Mouse (Mus musculus): Measurements from ENCODE around the gene Gm27021. TPM values are rescaled to one million over a fixed set of nuclear protein-coding genes. Genes with fewer than 3 reads are reported as not detected.
A peak's percentile ranks its signal among the peaks of the same experiment; 100 is the strongest.

Gm27021 gene
- polyA plus RNA-seq, 1 experiment from 2014 or later = 1.9 TPM

DNA sequence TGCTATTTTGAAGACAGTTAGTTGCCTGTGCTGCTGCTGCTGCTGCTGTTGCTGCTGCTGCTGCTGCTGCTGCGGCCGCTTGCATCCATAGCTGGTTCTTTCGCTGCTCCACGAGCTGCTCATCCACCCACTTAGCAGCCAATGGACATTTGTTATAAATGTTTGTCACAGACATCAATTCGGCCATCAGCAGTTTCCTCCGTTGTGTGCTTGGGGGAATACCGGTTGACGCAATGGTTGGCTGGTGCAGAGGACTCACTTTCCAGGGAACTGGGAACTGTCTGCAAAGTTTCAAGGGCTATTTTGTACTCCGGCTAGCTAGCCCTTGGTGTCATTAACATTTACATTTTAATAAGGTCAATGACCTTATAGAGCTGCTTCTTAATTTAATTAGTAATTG, 36.3 kb upstream of the Gm27021 start:
- no peak for ATAC-seq
- H3K4me2 ChIP-seq (replicated peaks; ENCODE audit: low read depth) = no peak overlapping the region
- no peaks in the 10 kb centered on the region for H3K9me3 ChIP-seq (ENCODE audit: control insufficient read depth)
- no peak overlapping the region for H3K9ac ChIP-seq (ENCODE audit: low read depth, low read length)
- H3K4me3 ChIP-seq (ENCODE audit: low read depth, low read length) = no peak overlapping the region
- no peak for TF ChIP-seq CTCF (IDR thresholded peaks at IDR 0.05; ENCODE audit: low read depth)
- H3K36me3 ChIP-seq (ENCODE audit: control insufficient read depth, insufficient read depth) = no peaks in the 10 kb centered on the region
- WGBS = 52% methylated on average over 9 of the region's 9 CpGs
- H3K4me1 ChIP-seq (replicated peaks; ENCODE audit: control insufficient read depth, insufficient read depth, low read length) = peaks cover 4% of the 10 kb centered on the region
- no peak overlapping the region for H3K27ac ChIP-seq (ENCODE audit: low read depth, low read length)
- H3K27me3 ChIP-seq (replicated peaks; ENCODE audit: control insufficient read depth, insufficient read depth, low read length) = no peaks in the 10 kb centered on the region

DNA sequence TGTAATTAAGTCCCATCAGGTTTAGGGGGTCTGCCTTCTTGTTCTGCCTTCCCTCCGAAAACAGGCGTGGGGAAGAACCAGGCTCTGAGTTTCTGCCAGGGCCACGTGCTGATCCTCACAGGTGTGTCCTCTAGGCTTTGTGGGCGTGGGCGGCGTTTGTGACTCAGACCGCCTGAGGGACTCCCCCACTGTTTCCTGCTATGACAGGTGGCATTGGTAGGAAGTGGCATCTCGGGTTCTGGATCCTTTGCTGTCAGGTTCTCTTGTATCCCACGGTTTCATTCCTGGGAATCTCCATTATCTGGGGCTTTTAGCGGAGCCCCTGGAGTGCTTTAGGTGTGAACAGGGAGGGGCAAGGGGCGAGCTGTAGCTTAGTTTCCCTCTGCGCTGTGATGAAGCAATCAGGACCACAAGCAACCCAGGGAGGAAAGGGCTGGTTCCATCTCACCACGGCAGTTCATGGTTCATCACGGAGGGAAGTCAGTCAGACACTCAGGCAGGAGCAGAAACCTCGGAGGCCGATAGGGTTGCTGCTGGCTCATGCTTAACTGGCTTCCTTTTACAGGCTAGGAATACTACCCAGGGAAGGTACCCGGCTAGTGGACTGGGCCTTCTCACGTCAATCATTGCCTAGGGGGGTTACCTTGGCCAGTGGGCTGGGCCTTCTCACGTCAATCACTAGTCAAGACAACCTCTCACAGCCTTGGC, 34.0 kb upstream of the Gm27021 start:
- Histone ChIP-seq H3K36me3 (ENCODE audit: control insufficient read depth, insufficient read depth) (no peaks in the 10 kb centered on the region), H3K4me1 (replicated peaks; ENCODE audit: control insufficient read depth, insufficient read depth, low read length) (peaks cover 4% of the 10 kb centered on the region), H3K9me3 (ENCODE audit: control insufficient read depth) (no peaks in the 10 kb centered on the region), H3K27me3 (replicated peaks; ENCODE audit: control insufficient read depth, insufficient read depth, low read length) (no peaks in the 10 kb centered on the region), H3K9ac (ENCODE audit: low read depth, low read length) (no peak overlapping the region), H3K27ac (ENCODE audit: low read depth, low read length) (peak overlapping the region; percentile 36), H3K4me2 (replicated peaks; ENCODE audit: low read depth) (0 out of 2 replicates have a peak overlapping the region, but pooled peaks have one; percentile 18), H3K4me3 (ENCODE audit: low read depth, low read length) (no peak overlapping the region)
- WGBS = 37% methylated on average over 19 of the region's 19 CpGs
- TF ChIP-seq CTCF (IDR thresholded peaks at IDR 0.05; ENCODE audit: low read depth) = no peak
- ATAC-seq = peak; percentile 88

DNA sequence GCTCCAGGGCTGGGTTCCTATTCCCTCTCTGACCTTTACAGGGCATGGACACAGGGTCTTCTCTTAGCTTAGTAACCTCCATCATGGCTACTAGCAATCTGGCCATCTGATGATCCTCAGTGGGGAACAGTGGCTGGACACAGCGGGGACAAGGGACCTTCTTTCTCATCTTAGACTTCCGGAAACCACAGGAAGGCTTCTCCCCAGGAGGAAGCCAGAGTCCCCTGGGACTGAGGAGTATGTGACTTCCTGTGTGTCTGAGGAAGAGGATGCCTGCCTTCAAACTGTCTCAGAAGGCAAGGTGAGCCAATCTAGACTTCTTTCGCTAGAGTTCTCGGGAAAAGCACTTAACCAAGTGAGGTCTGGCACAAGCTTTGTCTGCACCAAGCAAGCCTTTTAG, 32.2 kb upstream of the Gm27021 start:
- Histone ChIP-seq H3K9me3 (ENCODE audit: control insufficient read depth) (no peaks in the 10 kb centered on the region), H3K9ac (ENCODE audit: low read depth, low read length) (no peak overlapping the region), H3K27me3 (replicated peaks; ENCODE audit: control insufficient read depth, insufficient read depth, low read length) (no peaks in the 10 kb centered on the region), H3K4me3 (ENCODE audit: low read depth, low read length) (no peak overlapping the region), H3K27ac (ENCODE audit: low read depth, low read length) (no peak overlapping the region), H3K4me2 (replicated peaks; ENCODE audit: low read depth) (no peak overlapping the region), H3K36me3 (ENCODE audit: control insufficient read depth, insufficient read depth) (no peaks in the 10 kb centered on the region), H3K4me1 (replicated peaks; ENCODE audit: control insufficient read depth, insufficient read depth, low read length) (peaks cover 4% of the 10 kb centered on the region)
- no peak for ATAC-seq
- 87% methylated on average over 4 of the region's 4 CpGs for WGBS
- TF ChIP-seq CTCF (IDR thresholded peaks at IDR 0.05; ENCODE audit: low read depth) = no peak

DNA sequence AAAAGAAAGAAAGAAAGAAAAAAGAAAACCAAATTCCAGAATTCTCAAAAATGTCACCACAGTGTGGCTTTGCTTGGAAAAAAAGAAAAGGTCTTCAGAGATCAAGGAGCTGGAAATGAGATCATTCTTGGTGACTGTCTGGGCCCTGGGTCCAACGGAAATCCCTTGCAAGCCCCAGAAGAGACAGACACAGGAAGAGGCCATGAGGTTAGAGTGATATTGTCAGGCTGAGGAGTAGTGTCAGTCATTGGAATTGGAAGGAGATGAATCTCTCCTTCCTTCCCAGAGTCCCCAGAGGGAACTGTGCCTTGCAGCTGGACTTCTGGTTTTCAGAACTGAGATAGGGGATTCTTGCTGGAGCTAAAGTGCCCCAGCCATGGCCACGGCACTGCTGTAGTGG, 31.7 kb upstream of the Gm27021 start:
- no peak overlapping the region for H3K9ac ChIP-seq (ENCODE audit: low read depth, low read length)
- H3K27ac ChIP-seq (ENCODE audit: low read depth, low read length) = no peak overlapping the region
- H3K4me3 ChIP-seq (ENCODE audit: low read depth, low read length) = no peak overlapping the region
- no peak for TF ChIP-seq CTCF (IDR thresholded peaks at IDR 0.05; ENCODE audit: low read depth)
- no peak for ATAC-seq
- 70% methylated on average over 2 of the region's 2 CpGs for WGBS
- no peaks in the 10 kb centered on the region for H3K27me3 ChIP-seq (replicated peaks; ENCODE audit: control insufficient read depth, insufficient read depth, low read length)
- H3K4me1 ChIP-seq (replicated peaks; ENCODE audit: control insufficient read depth, insufficient read depth, low read length) = peaks cover 6% of the 10 kb centered on the region
- H3K36me3 ChIP-seq (ENCODE audit: control insufficient read depth, insufficient read depth) = no peaks in the 10 kb centered on the region
- H3K4me2 ChIP-seq (replicated peaks; ENCODE audit: low read depth) = no peak overlapping the region
- H3K9me3 ChIP-seq (ENCODE audit: control insufficient read depth) = no peaks in the 10 kb centered on the region

DNA sequence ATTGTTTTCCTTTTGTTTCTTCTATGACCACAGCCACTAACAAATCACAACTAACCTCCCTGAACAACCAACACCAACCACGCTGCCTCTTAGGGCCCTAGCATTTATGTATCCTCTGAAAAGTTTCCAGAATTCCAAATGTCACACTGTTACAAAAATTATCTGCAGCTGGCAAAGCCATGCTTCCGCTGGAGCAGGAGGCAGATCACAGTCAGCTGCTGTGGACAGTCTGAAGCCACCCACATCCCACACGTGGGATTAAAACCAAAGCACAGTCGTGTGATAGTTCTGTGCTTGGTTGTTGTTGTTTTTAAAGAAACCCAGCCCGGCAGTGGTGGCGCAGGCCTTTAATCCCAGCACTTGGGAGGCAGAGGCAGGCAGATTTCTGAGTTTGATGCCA, 31.2 kb upstream of the Gm27021 start:
- no peak overlapping the region for H3K9ac ChIP-seq (ENCODE audit: low read depth, low read length)
- no peaks in the 10 kb centered on the region for H3K36me3 ChIP-seq (ENCODE audit: control insufficient read depth, insufficient read depth)
- H3K27me3 ChIP-seq (replicated peaks; ENCODE audit: control insufficient read depth, insufficient read depth, low read length) = no peaks in the 10 kb centered on the region
- ATAC-seq = no peak
- no peak overlapping the region for H3K4me2 ChIP-seq (replicated peaks; ENCODE audit: low read depth)
- no peak for TF ChIP-seq CTCF (IDR thresholded peaks at IDR 0.05; ENCODE audit: low read depth)
- no peaks in the 10 kb centered on the region for H3K9me3 ChIP-seq (ENCODE audit: control insufficient read depth)
- H3K4me1 ChIP-seq (replicated peaks; ENCODE audit: control insufficient read depth, insufficient read depth, low read length) = peaks cover 10% of the 10 kb centered on the region
- no peak overlapping the region for H3K4me3 ChIP-seq (ENCODE audit: low read depth, low read length)
- no peak overlapping the region for H3K27ac ChIP-seq (ENCODE audit: low read depth, low read length)
- WGBS = 72% methylated on average over 6 of the region's 6 CpGs

DNA sequence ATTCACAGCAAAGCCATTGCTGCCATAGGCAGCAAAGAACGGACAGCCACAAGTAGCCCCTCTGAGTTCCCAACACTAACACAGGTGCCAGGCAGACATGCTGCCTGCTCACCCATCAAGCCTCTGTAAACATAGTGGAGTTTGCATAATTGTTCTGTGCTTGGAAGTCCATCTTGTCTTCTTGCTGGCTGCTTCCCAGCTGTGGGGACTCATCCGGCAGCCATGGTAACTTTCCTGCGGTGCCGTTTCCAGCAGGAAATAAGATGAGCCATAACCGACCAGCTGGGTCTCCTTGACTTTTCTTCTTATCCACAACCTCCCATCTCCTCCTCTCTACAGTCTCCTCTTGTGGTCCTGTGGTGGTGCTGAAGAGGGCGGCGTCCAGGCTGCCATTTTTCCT, 30.5 kb upstream of the Gm27021 start:
- peaks cover 14% of the 10 kb centered on the region for H3K4me1 ChIP-seq (replicated peaks; ENCODE audit: control insufficient read depth, insufficient read depth, low read length)
- H3K27ac ChIP-seq (ENCODE audit: low read depth, low read length) = no peak overlapping the region
- no peak overlapping the region for H3K9ac ChIP-seq (ENCODE audit: low read depth, low read length)
- WGBS = 69% methylated on average over 7 of the region's 7 CpGs
- no peak overlapping the region for H3K4me3 ChIP-seq (ENCODE audit: low read depth, low read length)
- no peak for TF ChIP-seq CTCF (IDR thresholded peaks at IDR 0.05; ENCODE audit: low read depth)
- no peaks in the 10 kb centered on the region for H3K27me3 ChIP-seq (replicated peaks; ENCODE audit: control insufficient read depth, insufficient read depth, low read length)
- no peaks in the 10 kb centered on the region for H3K9me3 ChIP-seq (ENCODE audit: control insufficient read depth)
- no peak overlapping the region for H3K4me2 ChIP-seq (replicated peaks; ENCODE audit: low read depth)
- no peaks in the 10 kb centered on the region for H3K36me3 ChIP-seq (ENCODE audit: control insufficient read depth, insufficient read depth)
- no peak for ATAC-seq

DNA sequence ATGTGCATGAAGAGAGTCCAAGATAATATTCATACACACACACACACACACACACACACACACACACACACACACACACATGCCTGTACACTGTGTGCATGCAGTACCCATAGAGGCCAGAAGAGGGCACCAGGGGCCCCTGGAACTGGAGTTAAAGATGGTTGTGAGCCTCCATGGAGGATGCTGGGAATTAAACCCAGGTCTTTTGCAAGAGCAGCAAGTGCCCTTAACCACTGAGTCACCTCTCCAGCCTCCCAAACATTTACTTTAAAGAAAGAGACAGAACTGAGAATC, 30.0 kb upstream of the Gm27021 start:
- Histone ChIP-seq H3K4me1 (replicated peaks; ENCODE audit: control insufficient read depth, insufficient read depth, low read length) (peaks cover 14% of the 10 kb centered on the region), H3K4me2 (replicated peaks; ENCODE audit: low read depth) (no peak overlapping the region), H3K9me3 (ENCODE audit: control insufficient read depth) (no peaks in the 10 kb centered on the region), H3K9ac (ENCODE audit: low read depth, low read length) (no peak overlapping the region), H3K27ac (ENCODE audit: low read depth, low read length) (no peak overlapping the region), H3K36me3 (ENCODE audit: control insufficient read depth, insufficient read depth) (no peaks in the 10 kb centered on the region), H3K27me3 (replicated peaks; ENCODE audit: control insufficient read depth, insufficient read depth, low read length) (no peaks in the 10 kb centered on the region), H3K4me3 (ENCODE audit: low read depth, low read length) (no peak overlapping the region)
- peak; percentile 72 for TF ChIP-seq CTCF (IDR thresholded peaks at IDR 0.05; ENCODE audit: low read depth)
- no peak for ATAC-seq

Measured in intestine, postnatal 0 days (tissue).